Mouse (Mus musculus) spleen, postnatal 14 days (tissue): ENCODE measurements around the gene Esrrg.

Source experiments
- DNase-seq, 2 experiments: peaks; one replicate each; pipeline ENCODE4 v3.0.0; 2021 to 2022; ENCODE audit warnings: low spot score in 2 of 2

Esrrg gene

GRCm38 (mm10) chr1:188154466-188155110, 546.0 kb downstream of the Esrrg start:
- DNase-seq: no peak

GRCm38 (mm10) chr1:188155135-188155779, 546.7 kb downstream of the Esrrg start:
- no peak for DNase-seq

DNA sequence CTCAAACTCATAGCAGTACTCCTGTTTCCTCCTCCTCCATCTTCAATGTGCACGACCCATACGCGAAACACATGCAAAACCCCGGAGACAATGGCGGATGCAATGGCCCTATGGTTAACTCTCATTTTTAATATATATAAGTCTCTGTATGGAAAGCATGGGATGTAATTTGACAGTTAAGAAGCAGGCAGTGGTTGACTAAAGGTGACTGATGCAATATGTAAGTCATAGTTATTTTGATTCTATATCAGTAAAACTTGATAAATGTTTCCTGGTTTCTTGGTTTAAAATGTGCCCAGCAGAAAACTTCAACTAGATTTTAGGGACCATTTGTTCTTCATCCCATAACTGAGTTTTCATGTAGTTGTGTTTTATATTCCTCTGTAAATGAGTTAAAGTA, 547.9 kb downstream of the Esrrg start:
- no peak for DNase-seq

DNA sequence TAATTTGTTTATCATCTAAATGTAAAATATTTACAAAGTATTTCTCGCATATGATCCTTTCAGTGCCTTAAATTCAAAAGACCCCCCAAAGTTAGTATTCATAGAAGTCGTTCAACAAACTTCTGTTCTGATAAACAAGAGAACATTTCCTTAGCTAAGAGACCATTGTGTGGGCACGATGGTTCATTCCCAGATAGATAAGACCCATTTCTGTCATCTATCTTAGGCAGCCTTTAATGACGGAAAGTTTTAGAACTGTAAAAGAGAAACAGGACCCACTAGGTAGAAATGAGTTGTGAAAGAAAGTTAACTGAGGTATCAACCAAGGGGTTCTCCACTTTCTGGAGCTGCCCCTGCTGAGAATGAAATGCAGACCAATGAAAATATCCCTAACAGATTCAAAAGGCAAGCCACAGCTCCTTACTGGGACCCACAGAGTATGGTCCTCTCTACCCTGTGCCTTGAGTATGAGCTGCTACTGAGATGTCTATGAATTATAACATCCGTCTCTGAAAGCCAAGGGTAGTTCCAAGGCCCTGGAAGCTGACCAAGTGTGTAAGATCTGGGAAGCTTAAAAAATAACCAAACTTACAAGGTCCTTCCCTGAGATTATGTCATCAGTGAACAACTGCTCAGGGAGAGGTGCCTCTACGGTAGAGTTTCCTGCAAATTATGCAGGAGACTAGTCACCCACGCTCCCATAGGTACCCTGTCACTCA, 548.8 kb downstream of the Esrrg start:
- no peak for DNase-seq

- DNase-seq: no peak
These were observed 550.1 kb downstream of the Esrrg start for GRCm38 (mm10) chr1:188158675-188159074.

GRCm38 (mm10) chr1:188159108-188159507, 550.5 kb downstream of the Esrrg start:
- DNase-seq: no peak

- no peak for DNase-seq
These were observed 554.5 kb downstream of the Esrrg start for GRCm38 (mm10) chr1:188163058-188163457.

- no peak for DNase-seq
These were observed 555.7 kb downstream of the Esrrg start for GRCm38 (mm10) chr1:188164251-188164650.

GRCm38 (mm10) chr1:188173859-188174258, 565.3 kb downstream of the Esrrg start:
- DNase-seq: no peak

- DNase-seq: no peak
These were observed 574.4 kb downstream of the Esrrg start for GRCm38 (mm10) chr1:188182951-188183350.

GRCm38 (mm10) chr1:188186440-188187117, 578.0 kb downstream of the Esrrg start:
- no peak for DNase-seq

DNA sequence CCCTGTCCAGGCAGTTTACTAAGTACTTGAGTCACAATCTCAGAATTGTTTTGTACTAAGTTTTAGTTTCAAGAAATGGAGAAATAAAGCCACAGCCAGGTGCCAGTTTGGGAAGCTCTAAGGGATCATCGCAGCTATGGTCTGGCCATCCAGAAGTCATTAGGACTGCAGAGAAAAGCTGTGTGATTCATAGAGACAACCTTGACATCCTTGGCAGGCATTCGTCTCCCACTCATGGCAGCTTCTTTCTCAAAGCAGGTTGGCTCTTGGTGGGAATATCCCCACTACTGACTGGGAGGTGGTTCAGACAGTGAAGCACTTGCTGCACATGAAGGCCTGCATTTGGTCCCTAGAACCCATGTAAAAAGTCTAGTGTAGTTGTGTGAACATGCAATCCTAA, 584.4 kb downstream of the Esrrg start:
- no peak for DNase-seq

DNA sequence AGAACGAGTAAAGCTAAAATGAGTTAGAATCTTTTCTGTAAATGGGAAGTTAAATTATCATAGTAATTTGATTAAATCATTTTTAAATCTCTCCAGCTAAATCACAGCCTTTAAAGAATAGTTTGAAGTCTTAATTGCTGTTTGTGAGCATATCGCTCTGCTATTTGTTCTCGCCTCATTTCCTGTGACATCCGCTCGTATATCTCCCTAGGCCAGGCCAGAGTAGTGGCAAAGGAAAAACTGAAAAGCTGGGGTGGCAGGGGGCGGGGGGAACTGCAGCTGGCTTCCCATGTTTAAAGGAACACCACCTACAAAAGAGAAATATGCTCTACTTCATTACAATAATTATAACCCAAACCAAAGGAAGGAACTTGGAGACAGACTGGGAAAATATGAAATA, 598.8 kb downstream of the Esrrg start:
- no peak for DNase-seq

- no peak for DNase-seq
These were observed 600.4 kb downstream of the Esrrg start for GRCm38 (mm10) chr1:188209025-188209424.

- no peak for DNase-seq
These were observed 606.5 kb downstream of the Esrrg start for GRCm38 (mm10) chr1:188214885-188215611.

DNA sequence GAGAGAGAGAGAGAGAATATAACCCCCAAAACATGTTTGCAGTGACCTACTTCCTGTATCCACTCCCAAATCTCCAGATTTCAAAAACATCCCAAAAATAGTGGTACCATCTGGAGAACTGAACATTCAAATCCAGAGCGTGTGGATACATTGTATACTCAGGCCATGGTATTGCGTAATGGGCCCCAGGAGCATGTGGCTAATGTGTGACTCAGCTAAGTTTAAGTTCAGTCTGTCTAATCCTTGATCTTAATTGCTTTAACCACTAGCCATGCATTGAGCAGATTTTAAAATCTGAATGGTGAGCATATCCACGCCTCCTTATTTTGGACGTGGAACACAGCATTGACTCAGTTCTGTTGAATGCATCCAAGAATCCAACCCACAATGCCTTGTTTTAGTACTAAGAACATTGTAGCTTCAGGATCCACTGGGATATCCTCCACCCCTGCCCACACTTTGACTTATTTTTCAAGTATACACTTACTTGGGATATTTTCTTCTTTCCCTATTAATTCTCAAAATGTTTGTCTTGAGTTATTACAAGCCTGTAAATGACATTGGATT, 612.7 kb downstream of the Esrrg start:
- DNase-seq: no peak

- no peak for DNase-seq
These were observed 624.6 kb downstream of the Esrrg start for GRCm38 (mm10) chr1:188233036-188233724.

GRCm38 (mm10) chr1:188238636-188239035, 630.0 kb downstream of the Esrrg start:
- no peak for DNase-seq

- no peak for DNase-seq
These were observed 633.2 kb downstream of the Esrrg start for GRCm38 (mm10) chr1:188241766-188242165.

- DNase-seq: no peak
These were observed 648.9 kb downstream of the Esrrg start for GRCm38 (mm10) chr1:188257500-188257899.
